Mouse (Mus musculus) right cerebral cortex, postnatal 25 days (tissue): ENCODE results near the gene 4932438A13Rik.

Source experiments
- DNase-seq: peaks from one replicate; pipeline ENCODE4 v3.0.0; 2022

The 4932438A13Rik gene

DNA sequence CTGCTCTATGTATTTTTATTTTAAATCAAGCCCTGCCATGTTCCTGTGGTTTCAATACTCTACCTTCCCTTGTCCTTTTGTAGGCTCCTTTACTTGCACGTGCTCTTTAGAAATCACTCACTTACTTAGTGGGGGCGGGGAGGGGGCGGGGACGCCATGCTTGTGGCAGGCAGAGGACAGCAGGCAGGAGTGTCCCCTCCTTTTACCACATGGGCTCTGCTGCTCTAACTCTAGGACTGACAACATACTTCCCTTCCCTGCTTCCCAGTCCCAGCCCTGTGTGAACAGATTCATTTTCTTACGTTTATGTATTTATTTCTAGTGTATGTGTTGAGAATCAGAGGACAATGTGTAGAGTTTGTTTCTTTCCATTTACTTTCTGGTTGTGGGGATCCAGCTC, 78.7 kb downstream of the 4932438A13Rik start:
- DNase-seq = no peak

DNA sequence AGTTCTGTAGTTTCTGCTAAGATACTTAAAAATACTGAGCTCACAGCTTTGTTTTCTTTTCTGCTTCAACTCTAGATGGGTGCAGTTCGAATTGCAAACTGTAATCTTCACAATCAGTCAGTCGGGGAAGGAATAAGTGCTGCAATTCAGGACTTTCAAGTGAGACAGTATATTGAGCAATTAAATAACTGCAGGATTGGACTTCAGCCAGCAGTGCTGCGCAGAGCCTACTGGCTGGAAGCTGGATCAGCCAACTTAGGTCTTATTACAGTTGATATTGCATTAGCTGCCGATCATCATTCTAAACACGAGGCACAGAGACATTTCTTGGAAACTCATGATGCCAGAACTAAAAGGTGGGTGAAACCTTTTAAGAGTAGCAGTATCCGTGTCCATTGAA, 79.2 kb downstream of the 4932438A13Rik start:
- DNase-seq = no peak

DNA sequence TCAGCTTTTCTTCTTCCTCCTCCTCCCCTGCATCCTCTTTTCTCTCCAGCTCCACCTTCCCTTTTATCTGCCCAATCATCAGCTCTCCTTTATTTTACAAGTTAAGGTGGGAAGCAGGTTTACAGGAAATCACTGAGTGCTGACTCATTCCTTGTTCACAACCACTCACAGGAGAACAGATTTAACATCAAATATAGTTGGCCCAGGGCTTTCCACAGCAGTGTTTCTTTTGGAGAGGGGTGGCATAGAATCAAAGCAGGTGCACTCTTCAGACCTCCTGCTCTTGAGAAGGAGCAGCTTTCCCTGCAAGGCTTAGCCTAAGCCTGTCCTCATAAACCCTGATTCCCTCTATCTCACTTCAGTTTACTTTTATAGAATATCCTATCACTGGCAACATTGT, 80.8 kb downstream of the 4932438A13Rik start:
- no peak for DNase-seq

DNA sequence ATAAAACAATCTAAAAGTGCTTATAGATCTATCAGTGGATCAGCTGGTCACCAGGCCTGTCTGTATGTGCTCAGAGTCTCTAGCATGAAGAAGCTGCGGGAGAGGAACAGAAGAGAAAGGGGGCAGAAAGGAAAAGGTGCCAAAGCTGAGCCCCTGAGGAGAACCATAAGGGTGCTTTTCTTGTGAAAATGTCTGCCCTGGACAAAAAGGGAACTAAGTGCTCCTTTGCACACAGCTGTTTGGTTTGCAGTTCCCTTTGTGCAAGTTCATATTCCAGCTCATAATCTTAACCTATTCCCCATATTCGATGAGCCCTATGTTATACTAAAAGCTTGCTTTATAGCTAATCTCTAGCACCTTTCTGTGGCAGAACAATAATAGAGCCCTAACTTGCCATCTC, 175.1 kb downstream of the 4932438A13Rik start:
- no peak for DNase-seq

DNA sequence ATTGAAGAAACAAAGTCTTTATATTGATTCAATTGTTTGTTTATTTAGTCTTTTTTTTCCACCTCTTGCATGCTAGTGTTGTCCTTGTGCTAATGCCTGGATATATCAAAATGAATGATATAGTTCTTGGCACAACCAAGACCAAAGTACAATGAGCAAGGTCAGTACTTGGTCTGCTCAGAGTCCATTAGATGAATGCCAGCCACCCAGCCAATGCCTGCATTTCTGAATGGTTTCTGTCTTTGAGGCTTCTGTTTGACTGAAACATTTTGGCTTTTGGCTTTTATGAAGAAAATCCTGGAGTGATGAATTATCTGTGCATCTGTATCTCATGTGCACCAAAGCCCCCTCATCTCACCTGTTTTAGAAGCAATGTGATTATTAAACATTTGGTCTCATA, 176.9 kb downstream of the 4932438A13Rik start:
- DNase-seq = no peak

DNA sequence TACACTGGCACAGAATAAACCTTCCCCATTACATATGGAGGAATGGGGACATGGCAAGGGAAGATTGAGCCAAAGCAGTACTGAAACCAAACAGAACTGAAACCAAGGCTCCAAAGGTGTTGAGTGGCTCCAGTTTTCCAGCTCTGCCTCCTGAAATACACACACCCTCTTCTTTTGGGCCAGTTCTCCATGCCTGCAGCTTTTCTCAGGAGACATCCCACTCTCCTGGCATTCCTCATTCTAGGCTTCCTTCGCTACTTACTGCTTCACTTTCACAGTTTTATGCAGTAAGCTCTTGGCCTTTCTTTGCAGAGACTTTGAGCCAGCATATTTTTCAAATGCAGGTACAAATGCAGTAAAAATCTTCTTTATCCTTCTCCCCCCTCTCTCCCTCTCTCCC, 188.6 kb downstream of the 4932438A13Rik start:
- DNase-seq = no peak

DNA sequence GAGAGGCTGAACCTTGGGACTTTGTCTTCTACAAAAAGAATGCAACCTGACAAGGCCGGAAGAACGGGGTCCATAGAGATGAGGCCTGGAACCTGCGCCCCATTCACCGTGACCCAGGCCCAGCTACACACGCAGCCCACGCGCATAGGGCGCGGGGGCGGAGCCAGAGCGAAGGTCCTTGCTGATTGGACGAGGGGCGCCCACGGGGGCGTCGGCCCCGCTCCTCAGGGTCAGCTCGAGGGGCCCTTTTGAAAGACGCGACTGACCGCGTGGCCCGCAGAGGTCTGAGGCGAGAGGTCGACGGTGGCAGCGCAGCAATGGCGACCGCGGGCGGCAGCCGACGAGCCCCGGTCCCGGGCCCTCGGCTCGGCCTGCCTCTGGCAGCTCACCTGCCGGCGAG, 200.5 kb downstream of the 4932438A13Rik start, which contains the start of gene Adad1:
TSS of gene Adad1 (plus strand) at position 122 of the 400 bp plus-strand sequence.
- DNase-seq = no peak

DNA sequence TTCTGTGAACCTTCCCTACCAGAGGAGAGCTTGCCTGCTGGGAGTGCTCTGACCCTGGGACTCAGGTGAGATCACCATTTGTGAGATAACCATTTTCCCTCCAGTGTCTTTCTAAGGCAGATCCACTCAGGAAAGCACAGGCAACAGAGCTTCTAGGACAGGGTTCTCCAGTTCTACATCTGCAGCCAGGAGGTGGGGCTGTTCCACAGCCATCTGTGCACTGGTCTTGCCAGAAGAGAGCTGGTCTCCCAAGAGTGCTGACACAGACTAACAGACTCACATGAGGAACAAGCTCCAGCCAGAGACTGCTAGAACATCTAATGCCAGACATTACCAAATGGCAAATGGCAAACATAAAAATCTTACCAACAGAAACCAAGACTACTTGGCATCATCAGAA, 210.3 kb downstream of the 4932438A13Rik start:
- DNase-seq = no peak

DNA sequence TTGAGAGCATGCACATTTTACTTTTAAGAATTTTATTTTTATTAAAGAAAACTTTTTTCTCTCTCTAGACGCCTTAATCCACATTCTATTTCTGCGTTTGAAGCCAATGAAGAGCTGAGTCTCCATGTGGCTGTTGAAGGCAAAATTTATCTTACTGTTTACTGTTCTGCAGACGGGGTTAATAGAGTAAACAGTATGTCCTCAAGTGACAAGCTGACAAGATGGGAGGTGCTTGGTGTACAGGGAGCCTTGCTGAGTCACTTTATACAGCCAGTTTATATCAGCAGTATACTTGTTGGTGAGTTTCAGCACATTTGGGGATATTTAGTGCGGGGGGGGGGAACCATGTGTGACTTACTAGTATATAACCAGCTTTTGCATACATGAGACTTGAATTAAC, 222.0 kb downstream of the 4932438A13Rik start:
- no peak for DNase-seq

DNA sequence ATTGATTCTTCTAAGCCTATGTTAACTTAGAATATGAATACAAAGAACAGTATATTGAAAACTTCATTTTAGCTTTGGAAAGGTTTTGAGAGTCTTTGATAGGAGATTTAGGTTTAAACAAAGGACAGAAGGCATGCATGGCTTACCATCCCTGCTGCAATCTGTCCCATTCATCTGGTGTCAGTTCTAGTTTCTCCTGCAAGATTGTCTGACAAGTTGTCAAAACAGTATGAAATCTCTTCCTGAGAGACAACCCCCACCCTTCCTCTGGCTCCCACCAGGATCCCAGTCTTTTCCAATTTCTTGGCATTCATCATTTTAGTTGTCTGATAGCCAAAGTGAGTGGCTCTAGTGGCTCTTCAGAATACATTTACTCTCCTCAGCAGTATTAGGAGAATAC, 227.8 kb downstream of the 4932438A13Rik start:
- DNase-seq = no peak
